Mouse (Mus musculus) erythroid progenitor cell, adult 5-6 weeks (primary cell): ENCODE measurements around the gene Pde3a. TPM values are rescaled to one million over a fixed set of nuclear protein-coding genes. Genes with fewer than 3 reads are reported as not detected.

ENCODE experiments used
- ATAC-seq: replicated peaks from 2 replicates; pipeline ENCODE4 v1.8.0; 2016; ENCODE audit warnings: moderate number of reproducible peaks, mild to moderate bottlenecking, moderate TSS enrichment, inconsistent platforms; ENCODE audit not compliant: poor library complexity, low FRiP score, severe bottlenecking
- total RNA-seq, 2 experiments: library from RNA; stranded (forward) in 1 of 2; stranded (reverse) in 1 of 2; fragments of 150-400 nt in 1 of 2; fragments of 186-747, 209-891 nt in 1 of 2; gene quantifications; 2 replicates each; pipeline versions ENCODE4 v1.2.3 to v1.2.4; 2015 to 2017; ENCODE audit warnings: low replicate concordance in 2 of 2

Gene Pde3a
- total RNA-seq, 2 experiments from 2014 or later = not detected

DNA sequence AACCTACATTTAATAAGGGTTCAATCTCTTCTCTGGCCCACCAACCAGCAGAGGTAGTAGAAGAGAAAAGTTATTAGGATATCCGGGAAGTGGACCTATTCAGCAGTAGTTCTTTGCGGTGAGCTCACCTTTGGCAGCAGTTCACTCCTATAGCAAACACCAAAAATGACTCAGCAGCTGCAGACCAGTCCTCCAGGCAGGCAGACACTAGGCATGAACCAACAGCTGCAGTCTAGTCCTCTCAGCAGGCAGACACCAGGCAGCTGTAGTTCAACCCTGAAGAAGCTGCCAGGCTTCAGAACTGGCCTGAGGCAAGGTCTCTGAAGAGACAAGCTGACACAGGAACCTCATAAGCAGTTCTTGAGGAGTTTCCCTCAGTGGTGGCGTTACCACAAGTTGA is 207.5 kb downstream of the Pde3a start:
- no peak for ATAC-seq

DNA sequence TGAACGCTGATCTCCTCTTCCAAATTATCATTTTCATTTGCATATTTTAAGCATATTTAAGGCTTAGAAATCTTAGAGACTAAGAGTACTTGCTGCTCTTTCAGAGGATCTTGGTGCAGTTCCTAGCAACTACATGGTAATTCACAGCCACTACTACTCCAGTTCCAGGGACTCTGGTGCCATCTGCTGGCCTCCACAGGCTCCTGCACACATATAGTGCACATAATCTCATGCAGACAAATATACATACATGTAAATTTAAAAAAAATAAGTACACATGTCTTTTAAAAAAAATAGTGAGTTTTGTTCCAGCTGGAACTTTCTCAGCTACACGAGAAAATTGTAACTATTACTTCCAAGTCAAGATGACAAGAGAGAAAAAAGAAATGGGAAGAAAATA is 221.2 kb downstream of the Pde3a start:
- ATAC-seq = no peak

DNA sequence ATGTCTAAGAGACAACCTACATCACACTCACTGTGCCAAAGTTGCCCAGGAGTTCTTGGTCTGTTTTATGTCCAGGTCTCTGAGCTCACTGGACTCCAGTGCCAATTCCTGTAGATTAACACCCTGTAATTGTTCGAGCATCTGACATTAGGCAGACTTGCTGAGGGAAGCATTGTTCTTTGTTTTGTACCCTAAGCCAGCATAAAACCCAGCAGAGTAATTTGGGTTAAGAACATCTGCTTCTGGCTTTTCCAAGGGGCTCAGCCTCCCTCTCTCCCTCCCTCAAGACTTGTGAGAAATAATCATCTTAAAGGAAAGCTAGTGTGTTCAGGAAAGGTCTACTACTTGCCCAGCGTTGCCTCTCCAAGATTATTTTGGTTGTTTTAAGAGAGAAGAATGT is 225.2 kb downstream of the Pde3a start:
- ATAC-seq = no peak

DNA sequence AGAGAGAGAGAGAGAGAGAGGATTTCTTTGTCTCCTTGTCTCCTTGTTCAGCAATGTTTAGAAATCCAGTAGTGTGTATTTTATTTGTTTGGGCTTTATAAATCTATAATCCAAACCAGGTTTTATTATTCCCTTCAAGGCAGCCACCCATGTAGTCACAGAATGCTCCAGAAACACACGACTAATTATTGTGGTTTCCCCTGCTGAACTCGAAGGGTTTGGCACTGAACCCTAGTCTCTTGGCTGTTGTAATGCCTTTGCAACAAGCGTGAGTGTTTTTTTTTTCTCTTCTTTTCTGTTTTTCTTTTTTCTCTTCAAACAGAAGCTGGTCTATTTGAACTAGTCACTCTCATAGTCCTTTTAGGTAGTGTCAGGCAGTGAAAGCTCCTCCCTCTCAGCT is 225.6 kb downstream of the Pde3a start:
- no peak for ATAC-seq

DNA sequence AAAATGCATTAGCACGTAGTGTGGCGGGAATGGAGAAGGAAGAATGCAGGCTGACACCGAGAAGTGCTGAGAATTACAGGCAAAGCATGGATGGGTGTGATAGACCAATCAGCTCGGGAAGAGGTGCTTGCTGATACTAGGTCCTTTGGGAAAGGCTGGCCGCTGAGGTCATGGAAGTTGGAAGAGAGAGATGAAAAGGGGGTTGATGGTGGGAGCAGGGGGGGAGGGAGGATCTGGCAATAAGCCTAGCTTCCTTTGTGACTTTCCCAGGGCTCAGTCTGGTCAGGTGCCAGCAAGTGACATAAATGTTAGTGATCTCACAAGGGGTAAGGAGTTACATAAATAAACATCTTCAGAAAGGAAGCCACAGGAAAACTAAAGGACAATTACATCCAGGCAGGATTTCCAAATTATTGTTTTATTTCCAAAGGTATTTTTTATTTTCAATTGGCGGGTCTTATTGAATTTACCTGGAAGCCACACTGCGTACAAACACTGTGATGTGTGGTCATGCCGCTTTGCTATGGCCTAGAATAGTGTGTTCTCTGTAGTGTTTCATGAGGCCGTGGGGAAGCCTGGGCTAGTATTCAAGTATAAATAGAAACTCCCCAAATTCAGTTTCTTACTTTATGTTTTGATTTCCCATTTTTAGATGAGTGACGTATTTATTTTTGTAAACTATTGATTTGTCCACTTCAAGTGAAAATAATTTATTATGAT is 236.4 kb downstream of the Pde3a start:
- ATAC-seq = no peak

DNA sequence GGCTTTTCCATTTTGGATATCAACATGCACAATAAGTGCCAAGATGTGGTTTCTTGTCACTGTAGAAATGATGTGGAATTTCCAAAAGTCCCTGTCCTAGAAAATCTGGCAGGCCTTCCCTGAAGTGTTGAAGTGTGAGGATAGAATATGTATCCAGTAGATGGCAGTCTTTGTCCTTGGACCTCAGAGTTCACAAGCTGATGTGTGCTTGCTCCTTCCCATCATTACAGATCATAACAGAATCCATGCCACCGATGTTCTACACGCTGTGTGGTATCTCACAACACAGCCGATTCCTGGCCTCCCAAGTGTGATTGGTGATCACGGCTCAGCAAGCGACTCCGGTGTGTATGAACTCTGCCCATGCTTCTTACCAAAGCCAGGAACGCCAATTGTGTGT is 238.2 kb downstream of the Pde3a start:
- ATAC-seq = no peak

DNA sequence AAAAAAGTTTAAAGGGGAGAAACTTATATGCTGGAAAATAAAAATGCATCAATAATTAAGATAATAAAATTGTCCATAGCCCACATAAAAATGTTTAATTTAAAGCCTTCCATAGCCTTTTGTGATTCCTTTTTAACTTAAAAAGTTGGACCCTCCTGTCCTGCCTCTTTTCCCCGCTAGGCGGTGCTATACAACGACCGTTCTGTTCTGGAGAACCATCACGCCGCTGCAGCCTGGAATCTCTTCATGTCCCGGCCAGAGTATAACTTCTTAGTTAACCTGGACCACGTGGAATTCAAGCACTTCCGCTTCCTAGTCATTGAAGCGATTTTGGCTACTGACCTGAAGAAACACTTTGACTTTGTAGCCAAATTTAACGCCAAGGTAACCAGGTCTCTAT is 239.6 kb downstream of the Pde3a start:
- no peak for ATAC-seq

DNA sequence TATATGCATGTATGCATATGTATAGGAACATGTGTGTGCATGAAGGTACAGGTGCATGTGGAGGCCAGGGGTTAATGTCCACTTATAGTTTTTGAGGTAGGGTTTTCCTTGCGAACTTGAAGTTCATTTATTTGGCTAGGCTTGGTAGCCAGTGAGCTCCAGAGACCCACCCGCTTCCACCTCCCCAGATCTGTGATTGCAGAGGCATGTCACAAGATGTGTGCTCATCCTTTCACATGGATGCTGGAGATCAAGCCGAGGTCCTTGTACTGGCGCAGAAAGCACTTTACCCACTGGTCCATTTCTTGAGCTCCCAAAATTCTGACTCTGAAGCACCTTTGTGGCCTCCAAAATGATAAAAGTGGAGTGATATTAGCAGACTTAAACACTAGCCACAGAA is 245.8 kb downstream of the Pde3a start:
- no peak for ATAC-seq

DNA sequence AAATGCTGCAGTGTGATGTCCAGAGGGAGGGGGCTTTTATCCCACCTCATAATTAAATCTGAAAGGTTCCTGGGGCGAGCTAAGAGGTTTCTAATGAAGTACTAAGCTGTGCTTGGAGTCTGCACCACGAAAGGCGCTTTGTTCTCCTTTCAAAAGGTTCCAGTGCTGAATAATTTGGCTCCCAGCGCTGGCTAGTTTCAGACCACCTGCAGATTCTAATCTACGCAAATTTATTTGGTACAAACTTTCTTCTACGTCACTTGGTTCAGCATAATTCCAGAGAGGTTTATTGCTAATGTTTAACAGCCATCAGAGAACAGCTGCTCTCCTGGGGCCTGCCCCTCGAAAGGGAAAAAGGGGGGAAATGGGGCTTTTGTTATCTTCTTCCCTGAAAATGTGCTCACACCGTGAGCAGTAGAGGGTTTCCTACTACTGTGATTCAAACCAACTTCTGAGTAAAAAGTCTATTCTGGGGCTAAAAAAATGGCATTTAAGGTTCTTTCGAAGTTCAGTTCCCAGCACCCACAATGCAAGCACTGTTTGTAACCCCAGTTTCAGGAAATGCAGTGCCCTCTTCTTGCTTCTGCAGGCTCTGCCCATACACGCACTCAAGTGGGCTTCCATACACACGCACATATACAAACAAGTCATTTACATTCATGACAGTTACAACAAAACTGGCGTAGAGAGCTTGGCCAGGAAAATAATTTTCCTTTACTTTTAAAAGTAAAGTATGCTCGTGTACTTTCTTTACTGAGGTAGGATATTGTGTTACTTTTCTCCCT is 246.8 kb downstream of the Pde3a start:
- no peak for ATAC-seq

DNA sequence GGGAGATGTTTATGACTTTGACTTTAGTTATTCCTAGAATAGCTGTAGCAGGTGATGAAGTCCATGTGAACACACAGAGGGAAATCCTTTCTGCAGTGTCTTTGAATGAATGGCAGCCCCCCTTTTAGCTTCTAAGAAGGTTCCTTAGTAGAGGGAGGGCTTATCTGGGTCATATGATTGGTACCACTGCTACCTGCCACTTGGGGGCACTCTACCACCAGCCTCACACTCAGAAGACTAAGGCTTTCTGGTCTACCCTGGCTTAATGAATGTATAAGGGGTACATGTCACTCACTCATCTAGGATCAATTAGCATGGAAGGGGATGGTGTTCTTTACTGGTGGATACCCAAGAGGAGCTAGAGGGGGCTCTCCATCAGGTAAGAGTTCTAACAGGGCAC is 250.4 kb downstream of the Pde3a start:
- no peak for ATAC-seq

DNA sequence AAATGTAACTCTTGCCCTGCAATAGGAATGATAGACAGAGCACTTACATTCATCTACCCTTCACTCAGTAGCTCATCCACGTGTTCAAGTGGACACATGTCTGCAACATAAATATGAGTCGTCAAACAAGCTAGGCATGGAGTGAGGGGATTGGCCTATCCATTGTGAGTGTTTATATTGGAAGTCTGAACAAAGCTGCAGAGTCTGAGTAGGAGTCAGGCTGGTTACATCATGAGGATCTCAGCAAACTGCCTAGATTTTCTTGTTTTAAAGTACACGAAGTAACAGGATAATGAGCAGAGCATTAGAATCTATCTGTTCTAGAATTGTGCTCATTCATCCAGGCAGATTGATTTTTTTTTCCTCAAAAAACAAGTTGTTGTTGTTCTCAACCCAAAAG is 252.1 kb downstream of the Pde3a start:
- ATAC-seq = no peak

DNA sequence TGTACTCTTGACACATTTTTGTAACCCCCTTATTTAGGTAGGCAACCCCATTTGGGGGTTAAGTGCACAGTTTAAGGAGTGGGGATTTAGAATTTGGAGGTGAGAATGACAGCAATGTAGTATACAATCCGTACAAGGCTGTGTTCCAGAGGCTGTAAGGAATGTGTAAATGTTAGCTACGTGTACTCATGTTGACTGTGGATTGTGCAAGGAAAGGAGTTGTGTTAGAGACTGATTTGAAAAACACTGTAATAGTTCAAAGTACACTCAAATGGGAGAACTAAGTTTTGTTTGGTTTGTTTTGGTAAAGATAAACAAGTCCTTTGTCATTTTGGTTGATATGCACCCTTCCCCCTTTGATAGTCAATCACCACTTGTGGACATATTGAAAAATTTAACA is 273.5 kb downstream of the Pde3a start:
- no peak for ATAC-seq

DNA sequence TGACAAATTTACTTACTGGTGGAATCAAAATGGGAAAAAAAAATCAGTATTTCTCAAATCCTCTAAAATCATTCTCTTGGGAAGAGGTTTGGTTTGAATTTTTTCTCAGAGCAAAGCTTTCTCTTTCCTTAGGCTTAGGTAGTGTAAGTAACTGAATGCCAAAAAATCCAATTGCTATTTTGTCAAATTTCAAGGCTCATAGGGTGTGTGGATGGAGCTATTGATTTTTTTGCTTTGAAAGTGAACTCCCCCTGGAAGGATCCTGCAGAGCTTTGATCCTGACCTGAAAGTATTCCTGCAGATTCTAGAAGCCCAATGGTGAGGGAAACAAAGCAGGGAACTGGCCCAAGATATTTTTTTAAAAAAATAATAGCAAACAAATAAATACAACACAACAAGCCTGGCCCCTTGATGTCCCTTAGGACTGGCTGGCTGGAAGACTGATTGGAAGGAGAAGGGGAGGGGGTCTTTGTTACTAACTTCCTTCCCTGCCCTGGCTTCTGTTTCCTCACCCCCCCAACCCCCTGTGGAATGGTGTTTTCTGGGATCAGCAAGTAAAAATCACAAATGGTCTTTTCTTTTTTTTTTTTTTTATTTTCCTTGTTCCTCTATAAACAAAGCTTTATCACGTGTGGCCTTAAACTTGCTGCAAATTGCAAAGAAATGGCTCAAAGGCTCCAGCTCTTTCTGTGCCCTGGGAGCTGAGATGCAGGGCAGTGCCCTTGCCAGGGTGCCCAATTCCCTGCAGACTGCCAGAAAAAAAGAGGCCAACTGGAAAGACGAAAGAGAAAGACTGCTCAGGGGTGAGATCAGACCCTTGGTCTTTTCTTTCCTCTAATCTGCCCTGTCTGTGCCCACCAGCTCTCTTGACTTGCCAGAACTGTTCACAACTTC is 274.9 kb downstream of the Pde3a start, which contains the start of gene Slco1c1:
Gene Slco1c1, plus strand, starts transcription at position 622 of the 894 bp plus-strand sequence.
- no peak for ATAC-seq

DNA sequence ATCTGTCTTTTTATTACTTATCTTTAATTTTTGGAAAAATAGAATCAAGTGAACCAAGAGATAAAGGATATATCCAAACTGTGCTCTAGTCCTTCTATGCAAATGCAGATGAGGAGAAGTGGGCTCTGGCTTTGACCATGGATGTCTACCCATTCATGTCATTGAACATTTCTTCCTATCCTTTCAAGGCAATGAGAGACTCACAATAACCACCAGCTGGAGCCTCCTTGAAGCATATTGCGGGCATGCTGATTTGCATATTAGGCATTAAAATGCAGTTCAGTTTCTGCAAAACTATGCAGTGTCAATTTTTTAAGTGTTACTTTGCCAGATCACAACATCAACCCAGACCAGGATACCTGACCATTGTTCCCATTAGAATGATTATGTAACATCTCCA is 276.7 kb downstream of the Pde3a start:
- no peak for ATAC-seq

DNA sequence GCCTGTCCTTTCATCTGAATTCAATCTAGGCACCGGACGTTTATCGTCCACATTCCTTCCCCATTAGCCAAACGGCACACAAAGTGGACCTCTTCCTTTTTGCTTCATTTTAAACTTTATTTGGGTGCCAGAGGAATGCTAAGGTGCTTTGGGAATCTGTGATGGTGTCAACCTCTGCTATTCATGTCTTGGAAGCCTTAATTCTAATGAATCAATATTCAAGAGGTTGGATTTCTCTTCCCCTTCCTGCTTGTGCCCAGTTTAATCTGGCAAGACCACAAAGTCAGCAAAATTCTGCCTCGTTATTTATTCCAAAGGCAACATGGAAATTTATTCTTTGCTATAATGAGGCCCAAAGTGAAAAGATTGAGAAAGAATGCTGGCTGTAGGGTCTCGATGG is 281.8 kb downstream of the Pde3a start:
- no peak for ATAC-seq

DNA sequence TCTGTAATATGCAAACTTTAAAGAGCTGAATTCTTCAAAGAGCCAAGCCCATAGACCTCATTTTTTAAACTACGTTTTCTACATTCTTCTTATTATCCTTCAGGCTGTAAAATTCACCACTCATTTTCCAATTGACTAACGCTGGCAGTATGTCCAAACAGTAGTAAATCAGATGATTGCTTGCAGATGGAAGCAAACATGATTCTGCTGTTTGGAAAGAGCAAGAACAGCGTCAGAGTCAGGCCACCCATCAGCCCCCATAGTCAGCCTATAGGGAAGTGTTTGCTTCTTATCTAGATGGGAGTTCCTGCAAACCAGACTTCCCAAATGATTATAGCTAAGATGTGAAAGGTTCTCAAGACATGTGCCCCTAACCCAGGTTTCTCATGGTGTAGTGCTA is 288.2 kb downstream of the Pde3a start:
- ATAC-seq = no peak

DNA sequence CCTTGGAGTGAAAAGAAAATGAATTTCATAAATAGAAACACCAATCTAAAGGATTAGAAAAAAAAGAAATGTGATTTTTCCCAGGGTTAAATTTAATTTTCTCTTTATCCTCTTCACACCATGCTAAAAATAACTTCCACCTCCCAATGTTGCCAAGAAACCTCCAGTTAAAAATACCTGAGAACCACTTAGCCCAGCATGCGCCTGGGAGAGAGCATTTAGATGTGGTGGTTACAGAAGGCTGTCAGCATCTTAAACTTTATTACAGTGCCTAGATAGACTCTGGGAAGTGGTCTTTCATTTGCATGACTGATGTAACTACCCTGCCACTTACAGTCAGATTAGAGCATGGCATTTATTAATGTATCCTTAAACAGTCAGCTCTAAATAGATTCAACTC is 292.1 kb downstream of the Pde3a start:
- no peak for ATAC-seq

DNA sequence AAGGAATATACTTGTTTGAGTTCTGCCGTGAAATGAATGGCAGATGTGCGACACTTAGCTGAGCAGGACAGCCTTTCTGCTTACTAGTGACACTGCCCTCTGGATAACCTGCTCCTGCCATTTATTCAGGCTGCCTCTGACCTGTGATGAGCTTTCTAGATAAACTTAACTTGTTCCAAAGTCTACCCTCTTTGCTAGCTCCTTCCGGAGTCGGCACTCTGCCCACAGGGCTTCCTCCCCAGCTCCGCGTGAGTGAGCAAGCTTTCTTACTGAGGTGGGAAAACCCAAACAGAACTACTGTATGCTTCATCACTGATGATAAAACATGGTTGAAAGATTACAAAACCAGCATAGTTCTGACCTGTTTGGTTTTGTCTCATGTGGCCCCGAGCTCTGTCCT is 294.3 kb downstream of the Pde3a start:
- no peak for ATAC-seq
